Mouse (Mus musculus): ENCODE data around the gene Imp3. TPM values are rescaled to one million over a fixed set of nuclear protein-coding genes. Genes with fewer than 3 reads are reported as not detected.
"Not testable (repeated sequence)": the region's sequence is repeated elsewhere in the genome, so short reads cannot be mapped to it uniquely, and the experiment has no call there.

The Imp3 gene
- total RNA-seq, 2 experiments from 2014 or later = 52.1 to 53.0 TPM

- intact Hi-C loops (cut with DNase I) = no loop called here
- DNase-seq = no peak
Observed at GRCm38 (mm10) chr9:56917131-56917530, 20.1 kb upstream of the Imp3 start.

DNA sequence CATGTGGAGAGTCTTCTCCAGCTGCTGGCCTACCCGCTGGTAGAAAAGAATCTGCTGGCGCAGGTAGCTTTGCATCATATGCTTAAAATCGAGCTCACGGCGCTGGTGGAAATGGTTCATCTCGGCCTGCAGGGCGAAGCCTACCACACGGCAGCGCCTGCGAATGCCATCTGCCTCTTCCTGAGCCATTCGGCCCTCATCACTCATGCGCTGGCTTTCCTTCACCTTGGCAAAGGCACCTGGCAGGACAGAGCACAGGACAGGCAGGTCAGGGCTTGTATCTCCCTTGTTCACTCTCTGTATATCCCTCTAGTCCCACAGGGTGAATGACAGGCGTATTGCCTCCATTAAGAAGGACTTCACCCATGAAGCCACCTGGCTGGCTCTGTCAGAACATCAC is 18.8 kb upstream of the Imp3 start:
- intact Hi-C loops (cut with DNase I) = no loop called here

GRCm38 (mm10) chr9:56922746-56923145 is 14.5 kb upstream of the Imp3 start:
- intact Hi-C loops (cut with DNase I) = no loop called here
- DNase-seq = no peak

More for the DNA sequence above, 18.8 kb upstream of the Imp3 start:
- DNase-seq = no peak

- intact Hi-C loops (cut with DNase I) = no loop called here
- DNase-seq = no peak
Observed at GRCm38 (mm10) chr9:56923841-56924650, 13.2 kb upstream of the Imp3 start.

DNA sequence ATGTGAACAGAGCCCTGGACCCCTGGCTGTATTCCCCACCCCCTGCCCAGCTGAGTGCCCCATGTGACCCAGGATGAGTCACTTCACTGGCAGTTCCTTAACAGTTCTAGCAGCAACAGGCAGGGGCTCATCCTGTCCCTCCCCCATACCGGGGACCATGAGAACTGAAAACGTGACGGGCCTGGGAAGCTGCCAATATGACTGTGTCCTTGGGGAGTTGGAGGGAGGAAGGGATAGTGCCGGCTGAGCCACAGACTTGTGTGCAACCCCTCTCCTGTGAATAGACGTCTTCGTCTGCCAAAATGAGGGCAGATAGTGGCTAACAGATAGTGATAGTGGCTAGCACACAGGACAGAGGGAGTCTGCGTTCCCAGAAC is 12.6 kb upstream of the Imp3 start:
- intact Hi-C loops (cut with DNase I) = no loop called here
- peak; percentile 77 for DNase-seq

GRCm38 (mm10) chr9:56925291-56926024 is 11.8 kb upstream of the Imp3 start:
- no peak for DNase-seq
- intact Hi-C loops (cut with DNase I) = no loop called here

GRCm38 (mm10) chr9:56926025-56926360 is 11.3 kb upstream of the Imp3 start:
- no peak for DNase-seq
- intact Hi-C loops (cut with DNase I) = no loop called here

GRCm38 (mm10) chr9:56926387-56926786 is 10.9 kb upstream of the Imp3 start:
- DNase-seq = no peak
- intact Hi-C loops (cut with DNase I) = no loop called here

DNA sequence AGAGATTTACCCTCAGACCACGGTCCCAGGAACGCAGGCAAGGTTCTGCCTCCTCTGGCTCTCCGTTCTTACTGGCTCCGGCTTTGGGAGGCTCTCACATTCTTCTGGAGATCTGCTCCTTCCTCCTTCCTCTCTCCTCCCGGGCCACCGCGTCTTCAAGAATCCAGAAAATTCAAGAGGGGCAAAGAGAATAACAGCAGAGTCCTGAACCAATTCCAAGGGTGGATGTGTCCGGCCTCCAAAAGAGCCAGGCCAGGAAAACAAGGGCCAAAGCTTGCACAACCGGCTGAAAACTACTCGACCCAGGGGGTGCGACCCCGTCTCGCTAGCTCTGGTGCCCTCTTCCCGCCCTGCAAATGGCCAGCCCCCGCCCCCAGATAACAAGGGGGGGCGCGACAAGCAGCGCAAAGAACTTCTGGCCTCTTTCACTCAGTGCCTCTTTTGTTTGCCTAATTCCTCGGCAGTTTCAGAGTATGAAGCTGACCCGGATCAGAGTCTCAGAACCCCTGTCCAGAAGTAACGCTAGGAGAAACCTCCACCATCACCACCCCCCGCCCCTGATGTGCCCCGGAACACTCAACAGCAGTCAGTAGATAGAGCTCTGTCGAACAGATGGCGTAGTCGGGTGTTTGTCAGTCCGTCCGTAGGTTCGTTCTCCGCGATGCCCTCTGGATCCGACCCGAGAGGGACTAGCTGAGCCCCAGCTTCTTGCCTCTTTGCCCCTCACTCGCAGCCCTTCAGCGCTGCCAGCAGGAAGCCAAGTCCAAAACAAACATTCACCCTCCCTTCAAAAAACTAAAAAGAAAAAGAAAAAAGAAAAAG is 9.9 kb upstream of the Imp3 start:
- DNase-seq = peak; percentile 23
- intact Hi-C loops (cut with DNase I) = no loop called here

GRCm38 (mm10) chr9:56928041-56928811 is 9.0 kb upstream of the Imp3 start, which contains the start of gene Snx33:
Gene Snx33 (minus strand): TSS chr9:56928371.
- DNase-seq = peak; percentile 91
- intact Hi-C loops (cut with DNase I) = no loop called here

- no peak for DNase-seq
- intact Hi-C loops (cut with DNase I) = no loop called here
Observed at GRCm38 (mm10) chr9:56929496-56929895, 7.8 kb upstream of the Imp3 start.

GRCm38 (mm10) chr9:56930556-56930955 is 6.7 kb upstream of the Imp3 start:
- intact Hi-C loops (cut with DNase I) = no loop called here
- DNase-seq = no peak

DNA sequence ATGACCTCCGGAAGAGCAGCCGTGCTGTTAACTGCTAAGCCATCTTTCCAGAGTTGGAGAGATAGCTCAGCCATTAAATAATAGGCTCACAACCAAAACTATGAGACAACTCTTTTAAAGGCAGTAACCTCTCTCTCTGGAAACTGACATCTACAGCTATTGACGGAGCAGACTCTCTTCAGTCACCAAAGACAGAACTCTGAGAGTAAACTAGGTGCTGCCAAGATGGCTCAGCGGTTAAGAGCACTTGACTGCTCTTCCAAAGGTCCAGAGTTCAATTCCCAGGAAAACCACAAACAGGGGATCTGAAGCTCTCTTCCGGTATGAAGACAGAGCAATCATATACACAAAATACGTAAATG is 433 bp upstream of the Imp3 start:
- no peak for DNase-seq
- intact Hi-C loops (cut with DNase I) = no loop called here

DNA sequence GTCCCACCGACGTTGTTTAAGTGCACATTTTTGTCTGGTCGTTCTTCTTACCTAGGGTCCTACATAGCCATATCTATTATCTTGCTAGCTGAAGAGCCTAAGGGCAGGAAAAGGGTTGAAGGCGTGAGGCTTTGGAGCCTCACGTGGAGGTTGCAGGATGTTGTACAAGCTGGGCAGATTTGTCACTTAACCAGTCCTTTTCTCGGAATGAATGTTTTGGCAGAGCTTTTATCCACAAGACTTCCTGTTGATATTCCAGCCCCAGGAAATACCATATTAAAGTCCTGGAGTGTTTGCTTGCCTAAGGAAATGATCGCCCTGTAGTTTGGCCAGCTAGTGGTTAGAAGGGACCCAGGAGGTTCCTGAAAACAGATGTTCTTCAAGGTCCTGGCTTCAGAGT is 1.1 kb downstream of the Imp3 start:
- DNase-seq = no peak
- intact Hi-C loops (cut with DNase I) = no loop called here

- intact Hi-C loops (cut with DNase I) = not testable (repeated sequence)
- peak; percentile 36 for DNase-seq
Observed at GRCm38 (mm10) chr9:56947481-56947880, 10.2 kb downstream of the Imp3 start.

DNA sequence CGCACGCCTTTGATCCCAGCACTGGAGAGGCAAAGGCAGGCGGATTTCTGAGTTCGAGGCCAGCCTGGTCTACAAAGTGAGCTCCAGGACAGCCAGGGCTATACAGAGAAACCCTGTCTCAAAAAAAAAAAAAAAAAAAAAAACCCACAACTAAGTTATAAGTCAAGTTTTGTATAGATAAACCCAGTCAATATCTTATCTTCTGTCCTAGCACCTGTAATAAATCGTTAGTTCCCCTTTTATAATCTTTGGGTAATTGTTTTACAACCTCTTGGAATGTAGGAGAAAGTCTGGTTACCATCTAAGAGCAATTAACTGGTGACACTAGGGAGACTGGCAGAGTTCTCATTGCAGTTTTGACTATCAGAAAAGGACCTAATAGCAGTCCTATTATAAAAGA is 11.4 kb downstream of the Imp3 start:
- intact Hi-C loops (cut with DNase I); DNase-seq: not testable (repeated sequence)

DNA sequence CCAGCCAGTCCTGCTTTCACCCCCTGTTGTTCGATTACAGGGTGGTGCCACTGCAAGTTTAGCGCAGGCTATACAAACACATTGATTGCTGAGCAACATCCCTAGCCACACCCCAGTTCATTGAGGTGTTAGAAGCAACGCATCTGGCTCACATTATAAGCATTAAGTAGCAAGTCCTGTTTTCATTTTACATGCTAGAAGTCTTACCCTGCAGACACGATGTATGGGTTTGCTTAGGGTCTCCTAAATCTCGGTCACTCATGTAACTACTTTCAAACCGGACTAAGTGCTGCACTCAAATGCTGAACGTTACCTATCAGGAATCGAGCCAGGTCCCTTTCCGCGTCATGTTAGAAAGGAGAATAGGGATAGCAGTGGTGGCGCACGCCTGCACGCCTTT is 12.5 kb downstream of the Imp3 start:
- DNase-seq = no peak
- intact Hi-C loops (cut with DNase I) = no loop called here

DNA sequence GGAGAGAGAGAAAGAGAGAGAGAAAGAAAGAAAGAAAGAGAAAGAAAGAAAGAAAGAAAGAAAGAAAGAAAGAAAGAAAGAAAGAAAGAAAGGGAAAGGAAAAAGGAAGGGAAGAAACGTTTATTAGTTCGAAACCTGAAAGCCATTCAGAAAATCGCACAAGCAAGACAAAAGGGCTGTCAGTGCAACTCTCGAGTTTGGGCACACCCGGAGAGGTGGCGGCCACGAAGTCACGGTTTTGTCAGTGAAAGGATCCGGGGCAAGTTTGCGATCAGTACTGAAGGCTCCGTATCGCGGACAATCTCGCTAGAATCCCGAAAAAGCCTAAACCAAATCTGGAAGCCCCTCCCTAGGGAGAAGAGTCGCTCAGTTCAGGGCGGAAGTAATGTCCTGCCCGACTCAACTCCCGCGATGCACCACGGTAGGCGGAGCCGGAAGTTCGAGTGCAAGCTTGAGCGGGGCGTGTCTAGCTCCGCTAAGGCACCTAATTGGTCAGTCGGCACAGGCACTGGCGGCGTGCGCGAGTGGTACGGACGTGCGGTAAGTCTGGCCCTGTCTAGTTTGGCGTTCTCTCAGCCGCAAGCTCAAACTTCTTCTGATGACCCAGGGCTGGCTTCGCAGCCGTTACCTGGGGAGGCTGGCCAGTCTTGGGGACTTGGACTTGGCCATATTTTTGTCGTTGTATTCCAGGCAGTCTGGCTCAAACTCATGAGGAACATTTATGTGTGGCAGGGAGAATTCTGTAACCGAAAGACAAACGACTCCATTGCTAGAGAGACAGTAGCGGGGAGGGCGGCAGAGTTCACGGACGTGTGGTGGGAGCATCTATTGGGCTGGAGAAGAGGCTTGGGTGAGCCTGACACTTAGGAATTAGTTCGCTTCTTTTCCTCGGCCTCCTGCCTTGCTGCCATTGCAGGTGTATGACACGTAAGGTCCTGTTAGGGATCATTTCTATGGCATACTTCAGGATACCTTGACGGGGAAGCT is 13.4 kb downstream of the Imp3 start, which contains the start of gene Snupn:
Gene Snupn, plus strand, starts transcription at position 465 of the 987 bp plus-strand sequence.
- intact Hi-C loops (cut with DNase I) = no loop called here
- peak; percentile 97 for DNase-seq

DNA sequence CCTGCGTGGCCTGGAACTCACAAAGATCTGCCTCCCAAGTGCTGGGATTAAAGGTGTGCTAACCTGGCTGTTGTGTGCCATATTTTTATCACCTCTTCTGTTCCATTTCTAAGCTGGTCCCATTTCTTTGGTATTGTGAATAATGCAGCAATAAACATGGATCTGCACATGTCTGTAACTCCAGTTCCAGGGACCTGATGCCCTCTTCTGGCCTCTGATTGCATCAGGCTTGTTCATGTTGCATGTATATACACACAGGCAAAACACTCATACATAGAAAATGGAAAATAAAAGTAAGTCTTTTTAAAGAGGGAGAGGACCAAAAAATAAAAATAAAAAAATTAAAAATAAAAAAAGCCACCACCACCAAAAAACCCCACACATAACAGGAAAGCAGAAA is 16.3 kb downstream of the Imp3 start:
- no peak for DNase-seq
- intact Hi-C loops (cut with DNase I) = no loop called here

Measured in left cerebral cortex, postnatal 4 days (tissue).